Mouse (Mus musculus) CH12.LX (cell line): ENCODE data around the gene Nav1.

Experiments used
- CTCF ChIP-seq, 2 experiments: IDR thresholded peaks in 1 of 2; conservative IDR thresholded peaks in 1 of 2; 2 replicates each; pipeline ENCODE4 v1.5.1; 2011 to 2012; ENCODE audit warnings: low read depth in 2 of 2, low read length in 2 of 2, improper control_type of control experiment in 1 of 2, inconsistent platforms in 1 of 2, mild to moderate bottlenecking in 1 of 2, moderate library complexity in 1 of 2
- ELF1 ChIP-seq: IDR thresholded peaks from 2 replicates; pipeline ENCODE4 v1.6.1; 2014; ENCODE audit warnings: low read depth, mild to moderate bottlenecking, inconsistent platforms, low read length, improper control_type of control experiment
- EP300 ChIP-seq: IDR thresholded peaks from 2 replicates; pipeline ENCODE4 v1.6.1; 2011; ENCODE audit warnings: low read length, improper control_type of control experiment
- MAFK ChIP-seq: IDR thresholded peaks from 2 replicates; pipeline ENCODE4 v1.6.1; 2011; ENCODE audit warnings: low read length, improper control_type of control experiment; ENCODE audit not compliant: insufficient replicate concordance
- POLR2A ChIP-seq: IDR thresholded peaks from 2 replicates; pipeline ENCODE4 v1.6.1; 2011; ENCODE audit warnings: low read depth, mild to moderate bottlenecking, improper control_type of control experiment, low read length
- ZC3H11A ChIP-seq: IDR thresholded peaks from 2 replicates; pipeline ENCODE4 v1.6.1; 2012; ENCODE audit warnings: low read depth, mild to moderate bottlenecking, inconsistent platforms, low read length, improper control_type of control experiment

DNA sequence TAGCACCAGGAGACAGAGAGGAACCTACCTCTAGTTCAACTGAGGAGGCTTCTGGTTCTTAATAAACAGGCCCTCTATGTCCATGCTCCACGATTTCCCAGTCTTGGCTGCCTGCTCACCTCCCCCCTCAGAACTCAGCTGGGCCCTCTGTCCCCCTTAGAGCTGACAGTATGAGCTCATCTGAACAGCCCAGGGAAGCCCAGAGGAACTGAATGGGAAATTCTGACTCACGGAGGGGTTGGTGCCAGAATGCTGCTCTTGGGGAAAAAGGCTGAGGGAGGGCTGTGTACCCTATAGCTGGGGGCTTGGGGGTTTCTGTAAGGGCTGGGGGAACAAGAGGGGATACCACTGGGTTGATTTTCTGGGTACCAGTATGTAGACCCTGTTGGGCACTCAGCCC, 70.8 kb downstream of the Nav1 start:
- TF ChIP-seq POLR2A (no peak), EP300 (no peak; the same call in 1 of the 2 replicates), MAFK (no peak), ZC3H11A (no peak), ELF1 (no peak), CTCF (conservative IDR thresholded peaks at IDR 0.05 in 1 of 2, IDR thresholded peaks at IDR 0.05 in 1 of 2; ENCODE audit: low read depth in 2 of 2, low read length in 2 of 2) (no peak)
